Mouse (Mus musculus) cerebellum, adult 18-20 months (tissue): Measurements from ENCODE around the gene Greb1.

Experiments used
- DNase-seq, 2 experiments: peaks; one replicate each; pipeline ENCODE4 v3.0.0; 2021

Greb1 gene

GRCm38 (mm10) chr12:16665022-16665421, 135.7 kb downstream of the Greb1 start:
- DNase-seq, result no peak

DNA sequence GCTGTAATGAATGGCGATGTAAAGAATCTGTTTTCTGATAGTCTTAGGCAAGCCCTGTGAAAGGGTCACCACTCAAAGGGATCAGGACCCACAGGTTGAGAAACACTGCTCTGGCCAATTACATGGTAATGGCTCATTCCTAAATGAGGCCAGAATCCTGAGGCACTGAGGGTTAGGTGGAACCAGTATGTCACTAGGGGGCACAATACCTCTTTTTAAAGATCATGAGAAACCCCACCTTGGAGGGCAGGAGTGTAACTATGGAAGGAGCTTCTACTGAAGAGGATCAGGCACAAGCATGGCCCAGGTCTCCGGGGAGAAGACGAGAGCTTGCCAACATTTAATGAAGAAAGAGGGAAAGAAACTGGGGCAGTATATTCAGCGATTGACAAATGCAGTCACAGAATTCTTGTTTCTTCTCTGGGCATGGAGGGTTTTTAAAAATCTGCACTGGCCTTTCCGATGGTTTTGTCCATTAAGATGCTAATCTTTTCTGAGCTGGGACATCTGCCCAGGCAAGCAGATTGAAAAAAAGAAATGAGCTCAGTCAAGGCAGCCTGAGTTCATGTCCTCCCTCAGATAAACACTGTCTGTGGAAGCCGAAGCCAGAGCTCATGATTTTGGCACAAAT, 137.6 kb downstream of the Greb1 start:
- peak in 1 of 2 experiments; percentile 12 for DNase-seq

GRCm38 (mm10) chr12:16661936-16662335, 138.8 kb downstream of the Greb1 start:
- DNase-seq, result no peak

DNA sequence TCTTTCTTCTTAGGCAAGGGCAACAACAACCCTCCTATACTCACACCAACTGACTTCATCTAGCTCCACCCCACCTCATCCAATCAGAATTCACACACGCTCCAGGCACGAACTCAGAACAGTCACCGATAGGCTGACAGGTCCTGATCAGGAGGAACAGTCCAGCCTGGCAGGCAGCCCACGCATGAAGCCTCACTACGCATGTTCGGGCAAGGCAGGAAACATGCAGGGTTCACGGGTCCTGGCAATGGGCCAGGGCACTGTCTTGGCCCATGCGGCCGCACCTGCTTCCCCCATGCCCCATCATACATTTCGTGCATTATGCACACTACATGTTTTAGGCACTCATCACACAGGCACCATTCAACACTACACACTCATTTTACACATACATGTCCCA, 139.2 kb downstream of the Greb1 start:
- DNase-seq, result no peak

DNA sequence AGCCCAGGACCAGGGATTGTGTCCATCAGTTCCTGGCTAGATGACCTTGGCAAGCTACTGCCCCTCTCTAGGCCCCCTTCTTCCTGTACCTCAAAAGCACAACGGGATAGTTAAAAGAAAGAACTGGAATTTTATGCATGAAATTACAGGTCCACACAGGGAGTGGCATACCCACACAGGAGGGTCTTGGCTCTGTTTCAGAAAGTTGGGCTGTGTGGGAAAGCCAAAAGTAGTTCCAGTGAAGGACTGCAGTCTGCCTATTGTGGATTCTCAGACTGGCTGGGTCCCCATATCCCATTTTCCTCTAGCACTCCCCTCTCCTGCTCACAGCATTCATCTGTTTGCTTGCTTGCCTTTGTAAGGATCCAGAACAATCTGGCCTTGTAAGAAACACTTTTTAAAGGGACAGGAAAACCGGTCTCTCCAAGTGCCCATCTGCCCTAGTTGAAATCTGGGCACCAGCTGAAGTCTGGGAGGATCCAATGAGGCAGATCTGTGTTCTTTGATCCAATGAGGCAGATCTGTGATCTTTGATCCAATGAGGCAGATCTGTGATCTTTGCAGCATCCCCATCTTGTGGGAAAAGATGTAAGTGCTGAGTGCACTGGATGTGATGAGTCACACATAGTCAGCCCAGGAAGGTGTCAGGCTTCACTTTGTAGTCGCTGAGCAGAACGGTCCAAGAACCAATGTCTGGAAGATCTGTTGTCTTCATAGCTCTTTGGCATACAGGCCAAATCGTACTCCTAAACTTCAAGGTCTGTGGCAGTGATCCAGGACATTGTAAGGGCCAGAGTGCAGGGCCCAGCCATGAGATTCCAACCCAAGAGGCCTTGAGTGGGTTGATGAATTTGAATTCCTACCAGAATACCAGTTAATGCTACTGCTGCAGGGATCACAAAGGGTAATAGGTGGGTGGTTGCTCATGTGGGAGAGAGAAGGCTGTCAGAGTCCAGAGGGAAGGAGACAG, 143.5 kb downstream of the Greb1 start:
- DNase-seq, result no peak

DNA sequence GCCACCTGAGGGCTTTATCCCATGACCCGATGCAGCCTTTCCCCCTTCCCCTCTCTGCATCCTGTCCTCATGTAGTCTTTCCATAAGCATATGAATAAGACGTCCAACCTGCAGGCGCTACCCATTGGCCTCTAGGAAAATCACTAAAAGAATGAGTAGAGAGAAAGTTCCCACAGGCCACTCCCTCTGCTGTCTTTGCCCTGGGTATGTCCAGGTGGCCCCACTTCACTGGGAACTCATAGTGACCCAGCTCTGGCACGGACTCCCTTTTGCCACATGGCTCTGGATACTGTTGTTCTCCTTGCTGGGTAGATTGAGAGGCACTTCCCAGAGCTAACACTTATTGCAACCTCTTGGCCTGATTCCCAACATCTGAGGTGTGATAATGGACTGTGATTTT, 145.1 kb downstream of the Greb1 start:
- DNase-seq, result no peak

DNA sequence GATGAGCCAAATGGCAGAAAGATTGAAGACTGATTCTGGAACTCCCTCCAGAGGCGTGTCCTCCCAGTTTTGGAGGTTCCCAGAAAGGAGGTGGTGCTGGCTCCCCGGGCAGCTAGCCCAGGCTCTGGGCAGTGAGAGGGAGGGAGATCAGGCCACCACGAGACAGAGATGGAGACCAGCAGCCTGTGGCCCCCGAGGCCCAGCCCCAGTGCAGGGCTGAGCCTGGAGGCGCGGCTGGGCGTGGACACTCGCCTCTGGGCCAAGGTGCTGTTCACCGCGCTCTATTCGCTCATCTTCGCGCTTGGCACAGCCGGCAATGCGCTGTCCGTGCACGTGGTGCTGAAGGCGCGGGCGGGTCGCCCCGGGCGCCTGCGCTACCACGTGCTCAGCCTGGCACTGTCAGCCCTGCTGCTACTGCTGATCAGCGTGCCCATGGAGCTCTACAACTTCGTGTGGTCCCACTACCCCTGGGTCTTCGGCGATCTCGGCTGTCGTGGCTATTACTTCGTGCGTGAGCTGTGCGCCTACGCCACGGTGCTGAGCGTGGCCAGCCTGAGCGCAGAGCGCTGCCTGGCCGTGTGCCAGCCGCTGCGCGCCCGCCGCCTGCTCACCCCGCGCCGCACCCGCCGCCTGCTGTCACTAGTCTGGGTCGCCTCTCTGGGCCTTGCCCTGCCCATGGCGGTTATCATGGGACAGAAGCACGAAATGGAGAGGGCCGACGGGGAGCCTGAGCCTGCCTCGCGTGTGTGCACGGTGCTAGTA, 147.2 kb downstream of the Greb1 start, which contains the start of gene Ntsr2:
Gene Ntsr2 (plus strand): TSS at position 51 of the 762 bp plus-strand sequence.
- peak in 1 of 2 experiments; percentile 35 for DNase-seq

DNA sequence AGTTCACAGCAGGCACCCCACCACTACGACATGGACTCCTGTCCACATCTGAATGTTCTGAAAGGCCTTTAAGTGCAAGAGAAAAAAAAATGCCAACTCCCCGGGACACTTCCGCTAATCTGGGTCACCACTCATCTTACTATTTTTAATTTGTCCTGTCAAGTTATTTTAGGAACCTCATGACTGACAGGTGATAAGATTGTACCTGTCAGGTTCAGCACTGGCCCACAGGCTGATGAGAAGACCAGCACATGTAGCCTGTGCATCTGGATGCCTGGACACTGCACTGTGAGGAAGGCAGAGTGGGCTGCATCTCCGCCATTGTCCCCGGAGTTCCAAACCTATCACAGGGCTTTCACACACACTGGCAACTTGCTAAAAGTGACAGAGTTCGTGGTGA, 150.9 kb downstream of the Greb1 start:
- DNase-seq, result no peak

GRCm38 (mm10) chr12:16648273-16648672, 152.4 kb downstream of the Greb1 start:
- no peak for DNase-seq

GRCm38 (mm10) chr12:16646780-16647409, 153.8 kb downstream of the Greb1 start:
- DNase-seq, result no peak

DNA sequence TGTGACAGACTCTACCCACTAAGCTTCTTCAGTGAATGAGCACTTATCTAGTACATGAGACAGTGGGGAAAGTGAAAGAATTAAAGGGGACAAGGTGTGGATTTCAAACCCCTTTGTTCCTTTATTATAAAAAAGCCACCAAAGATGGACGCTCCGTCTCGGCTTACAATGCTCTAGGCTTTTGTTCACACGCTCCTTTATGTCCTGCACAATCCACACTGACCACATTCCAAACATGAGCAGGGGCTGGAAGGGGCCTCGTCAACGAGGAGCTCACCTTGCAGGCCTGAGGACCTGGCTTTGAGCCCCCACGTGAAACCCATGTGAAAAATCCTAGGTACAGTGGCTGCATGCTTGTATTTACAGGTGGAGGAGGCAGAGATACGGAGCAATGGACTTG, 156.0 kb downstream of the Greb1 start:
- no peak for DNase-seq

- DNase-seq, result peak in 1 of 2 experiments; percentile 12
Measured at GRCm38 (mm10) chr12:16643508-16644345, 157.0 kb downstream of the Greb1 start.

DNA sequence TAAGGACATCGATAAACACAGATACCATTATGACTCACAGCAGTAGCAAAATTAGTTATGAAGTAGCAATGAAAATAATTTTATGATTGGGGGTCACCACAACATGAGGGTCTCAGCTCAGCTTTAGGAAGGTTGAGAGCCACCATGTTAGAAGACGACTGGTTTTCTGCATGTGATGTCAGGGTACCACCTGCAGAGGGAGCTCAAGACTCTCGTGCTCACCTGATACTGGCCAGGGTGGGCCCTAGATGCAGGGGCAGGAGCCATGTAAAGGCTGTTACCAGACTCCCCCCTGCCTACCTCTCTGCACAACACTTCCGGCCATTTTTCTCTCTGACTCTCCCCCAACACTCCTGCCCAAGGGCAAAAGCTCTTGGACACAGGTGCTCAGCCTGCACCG, 158.7 kb downstream of the Greb1 start:
- DNase-seq, result no peak

GRCm38 (mm10) chr12:16640075-16640474, 160.6 kb downstream of the Greb1 start:
- DNase-seq, result no peak

GRCm38 (mm10) chr12:16639078-16639771, 161.5 kb downstream of the Greb1 start:
- peak in 1 of 2 experiments; percentile 11 for DNase-seq

DNA sequence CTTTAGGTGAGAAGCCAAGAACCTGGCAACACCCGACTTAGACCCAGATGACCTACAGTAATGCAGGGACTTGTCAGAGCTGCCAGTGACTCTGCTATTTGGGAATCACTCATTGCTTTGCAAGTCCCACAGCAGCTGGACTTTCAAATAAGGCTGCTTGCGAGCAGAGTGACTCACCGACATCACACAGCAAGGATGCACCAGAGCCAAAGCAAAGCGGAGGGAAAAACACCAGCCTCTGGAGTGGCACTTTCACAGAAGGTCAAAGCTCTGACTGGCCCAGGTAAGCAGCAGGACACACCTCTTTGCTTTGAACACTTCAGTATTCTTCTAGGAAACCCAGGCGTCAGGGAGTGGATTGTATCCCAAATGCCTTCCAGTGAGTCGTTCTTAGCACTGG, 164.9 kb downstream of the Greb1 start:
- no peak for DNase-seq

GRCm38 (mm10) chr12:16634075-16634813, 166.4 kb downstream of the Greb1 start:
- peak; percentile 38 to 54 for DNase-seq

- no peak for DNase-seq
Measured at GRCm38 (mm10) chr12:16633235-16633634, 167.5 kb downstream of the Greb1 start.

DNA sequence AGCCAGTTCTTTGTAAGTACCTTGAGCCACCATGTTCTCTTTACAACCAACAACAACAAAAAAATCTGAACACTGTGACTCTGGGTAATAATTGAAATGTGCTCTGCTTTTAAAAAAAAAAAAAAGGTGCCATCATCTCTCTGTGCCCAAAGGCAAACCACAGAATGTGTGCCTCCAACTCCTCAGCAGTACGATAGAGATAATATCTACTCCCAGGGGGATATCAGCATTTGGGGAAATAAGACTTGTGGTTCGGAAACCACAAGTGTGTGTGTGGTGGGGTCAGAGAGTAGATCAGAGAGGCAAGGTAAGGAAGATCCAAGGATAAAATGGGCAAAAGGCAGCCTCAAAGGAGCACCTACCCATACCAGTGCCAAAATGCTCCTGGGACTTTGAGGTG, 169.3 kb downstream of the Greb1 start:
- no peak for DNase-seq

DNA sequence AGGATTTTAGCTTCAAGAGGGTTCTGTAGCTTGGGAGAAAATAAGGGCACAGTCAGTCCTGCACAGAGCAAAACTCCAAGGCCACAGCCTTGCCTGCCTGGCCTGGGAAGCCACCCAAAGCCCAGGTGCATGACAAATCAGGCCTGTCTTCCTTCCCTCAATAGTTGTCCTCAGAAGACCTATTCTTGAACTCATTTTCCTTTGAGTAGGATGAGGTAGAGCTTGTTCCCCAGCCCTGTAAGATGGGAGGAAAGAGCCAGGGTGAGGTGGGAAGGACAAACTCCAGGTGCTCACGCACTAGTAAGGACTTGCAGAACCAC, 169.9 kb downstream of the Greb1 start:
- no peak for DNase-seq
